Mouse (Mus musculus): ENCODE measurements at regions not wholly inside any gene's neighbourhood (a gene's known extent, or its start where the extent isn't known, plus 50 kb on each side); places are given as distances from the start of the nearest gene placed in this dataset.

- no peak for DNase-seq (ENCODE audit: low spot score)
These were observed 526.9 kb downstream of the Zpld1 start for GRCm38 (mm10) chr16:54770871-54771270.

- no peak for DNase-seq (ENCODE audit: low spot score)
These were observed 553.6 kb downstream of the Zpld1 start for GRCm38 (mm10) chr16:54744188-54744587.

- no peak for DNase-seq (ENCODE audit: low spot score)
These were observed 564.3 kb downstream of the Zpld1 start for GRCm38 (mm10) chr16:54733516-54733915.

- DNase-seq (ENCODE audit: low spot score), result no peak
These were observed 589.9 kb downstream of the Zpld1 start for GRCm38 (mm10) chr16:54707880-54708279.

- DNase-seq (ENCODE audit: low spot score), result peak; percentile 12
These were observed 615.0 kb downstream of the Zpld1 start for GRCm38 (mm10) chr16:54682815-54683214.

GRCm38 (mm10) chr16:54648728-54649525, 648.9 kb downstream of the Zpld1 start:
- no peak for DNase-seq (ENCODE audit: low spot score)

- DNase-seq (ENCODE audit: low spot score), result no peak
These were observed 650.0 kb downstream of the Zpld1 start for GRCm38 (mm10) chr16:54647821-54648220.

GRCm38 (mm10) chr16:54646252-54646651, 651.5 kb downstream of the Zpld1 start:
- no peak for DNase-seq (ENCODE audit: low spot score)

GRCm38 (mm10) chr16:54629183-54629582, 668.6 kb downstream of the Zpld1 start:
- no peak for DNase-seq (ENCODE audit: low spot score)

- no peak for DNase-seq (ENCODE audit: low spot score)
These were observed 705.1 kb downstream of the Zpld1 start for GRCm38 (mm10) chr16:54592643-54593042.
